Comparison of ENCODE assay signal across 8 mouse cellular contexts in the genomic region with DNA sequence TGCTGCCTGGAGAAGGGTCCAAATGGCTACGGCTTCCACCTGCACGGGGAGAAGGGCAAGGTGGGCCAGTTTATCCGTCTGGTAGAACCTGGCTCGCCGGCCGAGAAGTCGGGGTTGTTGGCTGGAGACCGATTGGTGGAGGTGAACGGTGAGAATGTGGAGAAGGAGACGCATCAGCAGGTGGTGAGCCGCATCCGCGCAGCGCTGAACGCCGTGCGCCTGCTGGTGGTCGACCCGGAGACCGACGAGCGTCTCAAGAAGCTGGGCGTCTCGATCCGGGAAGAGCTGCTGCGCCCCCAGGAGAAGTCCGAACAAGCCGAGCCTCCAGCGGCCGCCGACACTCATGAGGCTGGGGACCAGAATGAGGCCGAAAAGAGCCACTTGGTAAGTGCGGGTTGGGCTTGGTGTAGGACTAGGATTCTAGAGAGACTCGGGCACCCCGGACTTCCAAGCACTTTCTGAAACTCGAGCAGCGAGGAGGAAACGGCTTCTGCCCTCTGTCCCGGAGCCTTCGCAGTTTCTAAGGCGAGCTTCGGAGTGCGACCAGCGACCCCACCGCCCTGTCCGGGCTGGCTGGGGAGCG. TPM values are rescaled to one million over a fixed set of nuclear protein-coding genes. Genes with fewer than 3 reads are reported as not detected.
A peak's percentile ranks its signal among the peaks of the same experiment; 100 is the strongest.
DNase-seq lines count a peak whose midpoint lies in the region; ATAC-seq and TF ChIP-seq lines count a peak whose summit lies in the region.

No protein-coding gene starts in this region.

- peak overlapping the region; percentile 97 for H3K4me3 ChIP-seq in E14TG2a.4 (replicated peaks; ENCODE audit: low read length)
- H3K4me3 ChIP-seq in embryonic facial prominence, embryonic 13.5 days: peak overlapping the region; percentile 59
- H3K4me3 ChIP-seq in intestine, embryonic 14.5 days (ENCODE audit: low read depth, low read length): peak overlapping the region; percentile 75
- H3K4me3 ChIP-seq in lung, embryonic 16.5 days (ENCODE audit: low read length): peak overlapping the region; percentile 76

- peak overlapping the region; percentile 62 for H3K9ac ChIP-seq in embryonic facial prominence, embryonic 13.5 days
- peak overlapping the region; percentile 55 for H3K9ac ChIP-seq in intestine, embryonic 14.5 days (ENCODE audit: low read length)
- H3K9ac ChIP-seq in lung, embryonic 16.5 days (ENCODE audit: low read length): peak overlapping the region; percentile 71

- peaks cover 45% of the 10 kb centered on the region for H3K27me3 ChIP-seq in E14TG2a.4 (ENCODE audit: insufficient read depth, low read length)
- H3K27me3 ChIP-seq in embryonic facial prominence, embryonic 13.5 days: peaks cover 79% of the 10 kb centered on the region
- H3K27me3 ChIP-seq in intestine, embryonic 14.5 days (replicated peaks; ENCODE audit: control insufficient read depth, insufficient read depth, low read length): no peaks in the 10 kb centered on the region
- H3K27me3 ChIP-seq in lung, embryonic 16.5 days (ENCODE audit: control insufficient read depth, insufficient read depth, low read depth, low read length): peaks cover 12% of the 10 kb centered on the region

- peaks cover 30% of the 10 kb centered on the region for H3K36me3 ChIP-seq in E14TG2a.4 (ENCODE audit: insufficient read depth, low read length)
- H3K36me3 ChIP-seq in embryonic facial prominence, embryonic 13.5 days: no peaks in the 10 kb centered on the region
- no peaks in the 10 kb centered on the region for H3K36me3 ChIP-seq in intestine, embryonic 14.5 days (ENCODE audit: control insufficient read depth, insufficient read depth, low read length)
- H3K36me3 ChIP-seq in lung, embryonic 16.5 days (ENCODE audit: control insufficient read depth, insufficient read depth, low read length): no peaks in the 10 kb centered on the region

- peak overlapping the region; percentile 90 for H3K4me2 ChIP-seq in embryonic facial prominence, embryonic 13.5 days
- peak overlapping the region; percentile 76 for H3K4me2 ChIP-seq in intestine, embryonic 14.5 days (ENCODE audit: low read length)
- peak overlapping the region; percentile 88 for H3K4me2 ChIP-seq in lung, embryonic 16.5 days (ENCODE audit: low read depth, low read length)

- ATAC-seq in embryonic facial prominence, embryonic 13.5 days (ENCODE audit: insufficient number of reproducible peaks, insufficient read depth, low FRiP score, low TSS enrichment, low read depth): peak; percentile 33; the same call in 1 of the 2 replicates
- peak; percentile 12; the same call in 1 of the 2 replicates for ATAC-seq in intestine, embryonic 14.5 days (replicated peaks; ENCODE audit: low FRiP score, low TSS enrichment, low read depth)
- peak; percentile 21 for ATAC-seq in lung, embryonic 16.5 days (ENCODE audit: low read depth)

- under 1% methylated on average over 47 of the region's 47 CpGs for WGBS in embryonic facial prominence, embryonic 13.5 days
- WGBS in intestine, embryonic 14.5 days: under 1% methylated on average over 47 of the region's 47 CpGs
- WGBS in lung, embryonic 16.5 days: 0% methylated on average over 45 of the region's 47 CpGs

- no peak overlapping the region for H3K27ac ChIP-seq in embryonic facial prominence, embryonic 13.5 days
- H3K27ac ChIP-seq in intestine, embryonic 14.5 days (ENCODE audit: low read depth): peak overlapping the region; percentile 62
- H3K27ac ChIP-seq in lung, embryonic 16.5 days (ENCODE audit: low read length): peak overlapping the region; percentile 71

- H3K4me1 ChIP-seq in E14TG2a.4 (replicated peaks; ENCODE audit: low read depth, low read length): peaks cover 66% of the 10 kb centered on the region
- H3K4me1 ChIP-seq in embryonic facial prominence, embryonic 13.5 days: peaks cover 31% of the 10 kb centered on the region
- H3K4me1 ChIP-seq in intestine, embryonic 14.5 days (replicated peaks; ENCODE audit: control insufficient read depth, insufficient read depth, low read length): peaks cover 25% of the 10 kb centered on the region
- H3K4me1 ChIP-seq in lung, embryonic 16.5 days (replicated peaks; ENCODE audit: control insufficient read depth, insufficient read depth, low read length): peaks cover 22% of the 10 kb centered on the region

- H3K9me3 ChIP-seq in E14TG2a.4 (ENCODE audit: low read length): no peaks in the 10 kb centered on the region
- no peaks in the 10 kb centered on the region for H3K9me3 ChIP-seq in embryonic facial prominence, embryonic 13.5 days
- no peaks in the 10 kb centered on the region for H3K9me3 ChIP-seq in intestine, embryonic 14.5 days (ENCODE audit: control insufficient read depth, low read length)
- no peaks in the 10 kb centered on the region for H3K9me3 ChIP-seq in lung, embryonic 16.5 days (ENCODE audit: control insufficient read depth, low read length)

- TF ChIP-seq CTCF in E14TG2a.4 (conservative IDR thresholded peaks at IDR 0.05; ENCODE audit: low read length): no peak

- DNase-seq in adrenal gland, adult 2 months: peak; percentile 61
- no peak for DNase-seq in adrenal gland, adult 8-10 months
- DNase-seq in intestine, embryonic 14.5 days (ENCODE audit: low spot score): no peak
- peak; percentile 60 to 83 for DNase-seq in spleen, postnatal 4 days (ENCODE audit: low spot score in 2 of 2)
- DNase-seq in left cerebral cortex, adult 9 months (ENCODE audit: low spot score in 2 of 2): no peak

RNA-seq across cellular contexts. Expression of a gene that starts 0.5 kb away (rescaled TPM):
- 10 to 100 TPM; 15.6 to 26.2 TPM for total RNA-seq in adrenal gland, adult 2 months (2021)
- polyA plus RNA-seq in adrenal gland, adult 2 months (2012; rRNA removed): 14.8 and 15.0 TPM in 2 replicates
- 10 to 100 TPM; 21.0 to 25.6 (median 22.2) TPM for total RNA-seq in adrenal gland, adult 8-10 months (2022)
- polyA plus RNA-seq in embryonic facial prominence, embryonic 13.5 days (2015; fragmentation: Nextera tagmentation; extraction: Ambion mirVana): 28.3 and 36.0 TPM in 2 replicates
- polyA plus RNA-seq in intestine, embryonic 14.5 days (2014; fragmentation: Nextera tagmentation; extraction: Ambion mirVana): 157 and 165 TPM in 2 replicates
- 63.2 and 68.7 TPM in 2 replicates for polyA plus RNA-seq in lung, embryonic 16.5 days (2015; fragmentation: Nextera tagmentation; extraction: Ambion mirVana)

RNA-seq across cellular contexts. Expression of a gene that starts 23.6 kb away (rescaled TPM):
- 10 to 100 TPM; 23.7 to 27.9 TPM for total RNA-seq in adrenal gland, adult 2 months (2021)
- 26.5 and 34.7 TPM in 2 replicates for polyA plus RNA-seq in adrenal gland, adult 2 months (2012; rRNA removed)
- 10 to 100 TPM; 24.8 to 34.0 (median 27.3) TPM for total RNA-seq in adrenal gland, adult 8-10 months (2022)
- polyA plus RNA-seq in embryonic facial prominence, embryonic 13.5 days (2015; fragmentation: Nextera tagmentation; extraction: Ambion mirVana): 11.9 and 13.9 TPM in 2 replicates
- 7.0 and 8.3 TPM in 2 replicates for polyA plus RNA-seq in intestine, embryonic 14.5 days (2014; fragmentation: Nextera tagmentation; extraction: Ambion mirVana)
- polyA plus RNA-seq in lung, embryonic 16.5 days (2015; fragmentation: Nextera tagmentation; extraction: Ambion mirVana): 8.6 and 9.1 TPM in 2 replicates

RNA-seq across cellular contexts. Expression of a gene that starts 24.0 kb away (rescaled TPM):
- total RNA-seq in adrenal gland, adult 2 months (2021): 10 to 100 TPM; 20.0 to 29.2 TPM
- polyA plus RNA-seq in adrenal gland, adult 2 months (2012; rRNA removed): 12.0 and 16.2 TPM in 2 replicates
- 10 to 100 TPM; 29.0 to 32.1 (median 30.3) TPM for total RNA-seq in adrenal gland, adult 8-10 months (2022)
- 21.2 and 23.9 TPM in 2 replicates for polyA plus RNA-seq in embryonic facial prominence, embryonic 13.5 days (2015; fragmentation: Nextera tagmentation; extraction: Ambion mirVana)
- 16.4 and 16.7 TPM in 2 replicates for polyA plus RNA-seq in intestine, embryonic 14.5 days (2014; fragmentation: Nextera tagmentation; extraction: Ambion mirVana)
- 26.0 and 29.8 TPM in 2 replicates for polyA plus RNA-seq in lung, embryonic 16.5 days (2015; fragmentation: Nextera tagmentation; extraction: Ambion mirVana)

RNA-seq across cellular contexts. Expression of a gene that starts 29.9 kb away (rescaled TPM):
- under 1 TPM; 0.55 to 0.90 TPM for total RNA-seq in adrenal gland, adult 2 months (2021)
- 1.00 and 1.3 TPM in 2 replicates for polyA plus RNA-seq in adrenal gland, adult 2 months (2012; rRNA removed)
- total RNA-seq in adrenal gland, adult 8-10 months (2022): 1 to 10 TPM in 3 of 4 experiments, under 1 TPM in 1; 0.95 to 1.9 (median 1.4) TPM
- 0.38 and 0.56 TPM in 2 replicates for polyA plus RNA-seq in embryonic facial prominence, embryonic 13.5 days (2015; fragmentation: Nextera tagmentation; extraction: Ambion mirVana)
- polyA plus RNA-seq in intestine, embryonic 14.5 days (2014; fragmentation: Nextera tagmentation; extraction: Ambion mirVana): 0.27 and 1.0 TPM in 2 replicates
- 2.8 and 3.1 TPM in 2 replicates for polyA plus RNA-seq in lung, embryonic 16.5 days (2015; fragmentation: Nextera tagmentation; extraction: Ambion mirVana)

Comparison
In these comparisons a context has a peak if more than half of its experiments do, and no peak if none do; other contexts are left out.
1. DNase-seq: peak in adrenal gland, adult 2 months (single experiment) and spleen, postnatal 4 days (2 of 2); none in adrenal gland, adult 8-10 months (single experiment), intestine, embryonic 14.5 days (single experiment) and left cerebral cortex, adult 9 months (0 of 2).
2. Peak in every context shown above with its lines, with median percentiles within 50 percentile points of each other: H3K4me3 ChIP-seq, ATAC-seq, H3K4me2 ChIP-seq and H3K9ac ChIP-seq.